8 mouse cellular contexts compared by ENCODE assay signal in genomic region chr4:62643401-62643800, GRCm38 (mm10).
DNase-seq lines count a peak whose midpoint lies in the region; ATAC-seq lines count a peak whose summit lies in the region.

No protein-coding gene starts in this region.

- peak overlapping the region; percentile 10 to 73; a peak in 3 of 4 replicates for H3K27ac ChIP-seq in heart, embryonic 14.5 days (replicated peaks in 1 of 2; ENCODE audit: control insufficient read depth in 1 of 2, insufficient read depth in 1 of 2, low read depth in 2 of 2, low read length in 2 of 2)

- no peak overlapping the region for H3K4me3 ChIP-seq in heart, embryonic 14.5 days (ENCODE audit: control insufficient read depth in 1 of 2, insufficient read depth in 1 of 2, low read depth in 1 of 2, low read length in 2 of 2)

- peak; percentile 48 for DNase-seq in gastrocnemius, postnatal 25 days
- no peak for DNase-seq in gastrocnemius, postnatal 10 days
- peak; percentile 53 for DNase-seq in adrenal gland, postnatal 10 days
- peak; percentile 39 to 76 for DNase-seq in kidney, postnatal 25 days
- no peak for DNase-seq in B cell, adult 2 months
- DNase-seq in spleen, adult 12 weeks (ENCODE audit: low spot score): no peak
- DNase-seq in ovary, postnatal 10 days (ENCODE audit: low spot score): no peak

- ATAC-seq in heart, embryonic 14.5 days (ENCODE audit: insufficient number of reproducible peaks, insufficient read depth, low FRiP score, low read depth): no peak

- no peaks in the 10 kb centered on the region for H3K9me3 ChIP-seq in heart, embryonic 14.5 days (ENCODE audit: control insufficient read depth, low read length)

- 60% methylated on average over 8 of the region's 8 CpGs for WGBS in heart, embryonic 14.5 days

- peaks cover 31 to 44% of the 10 kb centered on the region in 2 experiments for H3K4me1 ChIP-seq in heart, embryonic 14.5 days (ENCODE audit: control insufficient read depth in 2 of 2, insufficient read depth in 2 of 2, low read length in 2 of 2)

- peaks cover 36% of the 10 kb centered on the region for H3K27me3 ChIP-seq in heart, embryonic 14.5 days (ENCODE audit: control insufficient read depth, insufficient read depth, low read length)

- H3K36me3 ChIP-seq in heart, embryonic 14.5 days (ENCODE audit: control insufficient read depth, insufficient read depth, low read length): peaks cover 40% of the 10 kb centered on the region

- H3K4me2 ChIP-seq in heart, embryonic 14.5 days (ENCODE audit: low read length): no peak overlapping the region

- no peak overlapping the region for H3K9ac ChIP-seq in heart, embryonic 14.5 days (ENCODE audit: low read length)

Comparison
In these comparisons a context has a peak if more than half of its experiments do, and no peak if none do; other contexts are left out.
1. DNase-seq: peak in gastrocnemius, postnatal 25 days (single experiment), adrenal gland, postnatal 10 days (single experiment) and kidney, postnatal 25 days (2 of 2); none in gastrocnemius, postnatal 10 days (single experiment), B cell, adult 2 months (0 of 2), spleen, adult 12 weeks (single experiment) and ovary, postnatal 10 days (single experiment).